Mouse (Mus musculus): ENCODE measurements around the gene Ldlr.

The Ldlr gene

DNA sequence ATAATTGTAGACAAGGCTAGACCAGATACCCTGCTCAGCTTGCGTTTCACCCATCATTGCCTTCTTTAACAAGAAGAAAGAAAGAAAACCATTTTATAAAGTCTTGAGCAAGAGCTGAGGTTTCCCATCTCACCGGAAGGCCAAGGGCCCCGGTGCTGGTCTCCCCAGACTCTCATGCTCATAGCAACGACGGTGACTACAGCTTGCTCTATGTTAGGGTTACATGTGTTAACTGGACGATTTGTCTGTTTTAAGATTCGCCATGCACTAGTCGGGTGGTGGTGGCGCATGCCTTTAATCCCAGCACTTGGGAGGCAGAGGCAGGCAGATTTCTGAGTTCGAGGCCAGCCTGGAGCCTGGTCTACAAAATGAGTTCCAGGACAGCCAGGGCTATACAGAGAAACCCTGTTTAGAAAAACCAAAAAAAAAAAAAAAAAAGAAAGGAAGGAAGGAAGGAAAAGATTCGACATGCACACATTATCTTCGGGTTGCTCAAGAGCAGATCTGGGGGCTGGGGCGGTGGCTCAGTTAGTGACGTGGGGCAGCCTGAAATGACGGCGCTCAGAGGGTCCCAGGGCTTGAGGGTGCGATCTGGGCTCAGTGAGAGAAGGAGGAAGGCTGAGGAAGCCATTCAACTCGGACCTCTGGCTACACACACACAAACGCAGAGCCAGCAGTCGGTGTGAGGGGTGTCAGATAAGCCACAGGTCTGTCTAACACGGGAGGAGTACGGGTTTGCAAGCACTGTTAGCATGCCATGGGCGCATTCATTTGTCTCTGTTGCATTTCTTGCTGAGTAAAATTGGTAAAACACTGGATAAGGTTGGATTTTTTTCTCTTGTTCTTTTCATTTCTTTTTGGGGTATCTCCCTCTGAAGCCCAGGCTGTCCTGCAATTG is 2.2 kb downstream of the Ldlr start:
- no peak for DNase-seq (ENCODE audit: low read depth, low spot score)

DNA sequence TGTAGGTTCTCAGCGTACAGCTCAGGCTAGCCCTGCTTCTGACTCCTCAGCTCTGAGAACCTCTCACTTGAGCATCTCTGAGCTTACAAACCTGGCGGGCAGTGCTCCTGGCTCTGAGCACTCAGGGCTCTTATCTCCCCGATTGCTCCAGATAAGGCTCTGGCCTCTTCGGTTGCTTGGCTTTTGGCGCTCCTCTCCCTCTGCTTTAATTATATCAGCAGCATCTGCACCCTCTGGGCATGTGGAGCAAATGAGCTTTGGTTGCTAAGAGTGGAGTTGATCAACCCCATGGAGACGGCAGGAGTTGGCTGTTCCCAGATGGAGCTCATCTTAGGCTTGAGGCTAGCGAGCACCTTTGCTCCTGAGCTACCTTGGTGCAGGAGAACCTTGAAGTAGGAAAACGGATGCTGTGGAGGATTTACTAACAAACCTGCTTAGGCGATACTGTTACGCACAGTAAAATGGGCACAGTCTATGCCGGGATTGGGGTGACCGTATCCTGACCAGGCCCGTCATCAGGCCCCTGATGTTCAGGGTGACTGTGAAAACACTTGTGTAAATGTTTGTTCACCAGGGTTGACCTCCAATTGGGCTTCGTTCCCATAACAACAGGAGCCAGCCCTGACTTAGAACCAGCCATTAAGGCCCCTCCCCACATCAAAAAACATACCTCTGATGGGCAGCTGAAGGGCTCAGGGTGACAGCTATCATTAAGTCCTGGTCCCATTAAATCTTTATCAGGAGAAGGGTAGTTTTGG is 3.1 kb downstream of the Ldlr start:
- no peak for DNase-seq (ENCODE audit: low read depth, low spot score)

DNA sequence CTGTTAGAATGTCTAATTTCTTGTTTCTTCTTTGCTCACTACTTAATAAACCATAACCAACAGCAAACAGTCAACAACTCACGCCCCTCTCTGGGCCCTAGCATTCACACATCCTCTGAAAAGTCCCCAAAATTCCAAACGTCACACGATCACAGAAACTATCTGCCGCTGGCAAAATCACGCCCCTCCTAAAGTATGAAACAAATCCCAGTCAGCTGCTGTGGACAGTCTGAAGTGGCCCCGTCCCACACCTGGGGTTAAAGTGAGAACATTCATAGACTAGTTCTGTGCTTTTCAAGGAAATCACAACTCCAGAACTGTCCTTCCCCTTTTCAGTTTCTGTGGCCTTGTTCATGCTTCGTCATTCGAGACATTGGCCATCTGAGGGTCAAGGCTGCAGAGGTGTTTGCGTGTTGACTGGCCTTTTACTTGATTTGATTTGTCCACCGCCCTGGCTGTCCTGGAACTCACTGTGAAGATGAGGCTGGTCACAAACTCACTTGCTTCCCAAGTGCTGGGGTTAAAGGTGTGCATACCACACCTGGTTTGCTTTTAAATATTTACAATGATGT is 5.1 kb downstream of the Ldlr start:
- no peak for DNase-seq (ENCODE audit: low read depth, low spot score)

DNA sequence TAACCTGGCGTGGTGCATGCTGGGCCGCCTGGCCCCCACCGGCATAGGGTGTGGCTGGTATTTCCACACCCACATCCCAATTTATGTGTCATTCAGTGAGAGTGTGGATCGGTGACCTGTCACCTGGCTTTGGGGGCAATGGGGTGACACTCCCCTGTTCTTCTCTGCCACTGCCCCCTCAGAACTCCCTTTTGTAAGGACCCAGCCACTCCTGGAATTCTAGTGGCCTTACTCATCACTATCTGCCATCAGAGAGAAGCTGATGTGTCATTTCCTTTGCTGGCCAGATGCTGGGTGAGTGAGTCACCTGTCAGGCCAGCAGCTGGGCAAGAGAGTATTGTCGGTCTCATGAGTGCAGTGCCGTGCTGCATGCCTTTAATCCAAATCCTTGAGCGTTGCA is 6.0 kb downstream of the Ldlr start:
- DNase-seq (ENCODE audit: low read depth, low spot score), result no peak

DNA sequence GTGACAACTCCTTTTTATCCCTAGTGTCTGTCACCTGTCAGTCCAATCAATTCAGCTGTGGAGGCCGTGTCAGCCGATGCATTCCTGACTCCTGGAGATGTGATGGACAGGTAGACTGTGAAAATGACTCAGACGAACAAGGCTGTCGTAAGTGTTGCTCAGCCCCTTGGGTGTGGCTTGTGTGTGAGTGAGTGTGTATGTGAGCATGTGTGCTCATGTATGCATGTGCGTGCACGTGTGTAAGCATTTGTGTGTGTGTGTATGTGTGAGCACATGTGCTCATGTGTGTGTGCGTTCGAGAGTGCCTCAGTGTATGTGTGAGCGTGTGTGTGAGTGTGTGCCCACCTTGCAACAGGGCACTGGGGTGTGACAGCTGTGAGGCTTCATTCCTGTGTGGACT is 9.0 kb downstream of the Ldlr start:
- DNase-seq (ENCODE audit: low read depth, low spot score), result no peak

DNA sequence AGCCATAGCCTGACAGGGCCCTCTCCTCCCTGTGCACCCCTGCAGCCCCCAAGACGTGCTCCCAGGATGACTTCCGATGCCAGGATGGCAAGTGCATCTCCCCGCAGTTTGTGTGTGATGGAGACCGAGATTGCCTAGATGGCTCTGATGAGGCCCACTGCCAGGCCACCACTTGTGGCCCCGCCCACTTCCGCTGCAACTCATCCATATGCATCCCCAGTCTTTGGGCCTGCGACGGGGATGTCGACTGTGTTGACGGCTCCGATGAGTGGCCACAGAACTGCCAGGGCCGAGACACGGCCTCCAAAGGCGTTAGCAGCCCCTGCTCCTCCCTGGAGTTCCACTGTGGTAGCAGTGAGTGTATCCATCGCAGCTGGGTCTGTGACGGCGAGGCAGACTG is 10.2 kb downstream of the Ldlr start:
- no peak for DNase-seq (ENCODE audit: low read depth, low spot score)

DNA sequence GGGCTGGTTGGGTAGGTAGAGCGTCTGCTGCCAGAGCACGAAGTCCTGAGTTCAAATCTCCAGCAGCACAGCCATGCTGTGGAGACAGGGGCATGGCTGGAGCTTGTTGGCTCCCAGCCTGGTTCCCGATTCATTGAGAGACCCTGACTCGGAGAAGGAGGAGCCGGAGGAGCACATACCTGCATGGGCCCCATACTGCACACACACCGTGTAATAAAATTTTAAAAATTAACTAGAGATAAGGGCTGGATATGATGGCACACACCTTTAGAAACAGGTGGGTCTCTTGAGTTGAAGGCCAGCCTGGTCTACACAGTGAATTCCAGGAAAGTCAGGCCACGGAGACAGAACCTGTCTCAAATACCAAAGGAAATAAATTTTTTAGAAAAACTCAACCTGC is 10.7 kb downstream of the Ldlr start:
- DNase-seq (ENCODE audit: low read depth, low spot score), result no peak

DNA sequence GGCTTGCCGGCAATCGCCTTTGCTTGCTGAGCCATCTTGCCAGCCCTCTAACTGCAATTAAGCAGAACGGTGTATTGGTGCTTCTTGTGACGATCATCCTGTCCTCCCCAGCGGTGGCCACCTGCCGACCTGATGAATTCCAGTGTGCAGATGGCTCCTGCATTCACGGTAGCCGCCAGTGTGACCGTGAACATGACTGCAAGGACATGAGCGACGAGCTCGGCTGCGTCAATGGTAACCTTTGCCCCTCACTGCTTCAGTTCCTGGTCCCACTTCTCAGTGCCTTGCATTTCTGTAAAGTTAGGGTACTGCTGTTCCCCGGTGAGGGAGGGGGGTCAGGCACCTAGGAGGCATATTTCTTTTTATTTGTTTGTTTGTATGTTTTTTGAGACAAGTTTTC is 11.8 kb downstream of the Ldlr start:
- no peak for DNase-seq (ENCODE audit: low read depth, low spot score)

DNA sequence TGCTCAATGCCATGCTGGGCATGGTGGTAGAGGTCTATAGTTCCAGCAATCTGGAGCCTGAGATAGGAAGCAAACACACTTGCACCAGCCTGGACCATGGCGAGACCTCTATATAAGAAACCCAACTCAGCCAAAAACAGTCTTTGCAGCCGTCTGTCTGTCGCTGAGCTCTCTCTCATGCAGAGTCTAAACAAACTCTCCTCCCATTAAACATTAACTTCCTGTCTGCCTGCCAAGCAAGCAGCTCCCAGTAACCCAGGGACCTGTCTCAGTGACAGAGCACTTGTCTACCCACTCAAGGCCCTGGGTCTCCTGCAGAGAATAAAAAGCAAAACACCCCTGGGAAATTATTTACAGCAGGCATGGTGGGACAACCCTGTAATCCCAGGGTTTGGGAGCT is 13.3 kb downstream of the Ldlr start:
- no peak for DNase-seq (ENCODE audit: low read depth, low spot score)

DNA sequence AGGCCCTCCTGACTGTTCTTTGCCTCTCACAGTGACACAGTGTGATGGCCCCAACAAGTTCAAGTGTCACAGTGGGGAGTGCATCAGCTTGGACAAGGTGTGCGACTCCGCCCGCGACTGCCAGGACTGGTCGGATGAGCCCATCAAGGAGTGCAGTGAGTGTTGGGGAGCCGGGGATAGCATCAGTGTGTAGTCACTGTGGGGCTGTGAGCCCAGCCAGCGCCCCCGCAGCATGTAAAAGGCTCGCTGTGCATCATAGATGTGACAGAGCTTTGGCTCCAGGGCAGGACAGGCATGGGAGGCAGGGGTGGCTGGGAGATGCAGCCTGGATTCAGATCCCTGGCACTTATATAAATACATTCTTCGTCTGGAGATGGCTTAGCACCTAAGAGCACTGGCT is 13.9 kb downstream of the Ldlr start:
- DNase-seq (ENCODE audit: low read depth, low spot score), result no peak

DNA sequence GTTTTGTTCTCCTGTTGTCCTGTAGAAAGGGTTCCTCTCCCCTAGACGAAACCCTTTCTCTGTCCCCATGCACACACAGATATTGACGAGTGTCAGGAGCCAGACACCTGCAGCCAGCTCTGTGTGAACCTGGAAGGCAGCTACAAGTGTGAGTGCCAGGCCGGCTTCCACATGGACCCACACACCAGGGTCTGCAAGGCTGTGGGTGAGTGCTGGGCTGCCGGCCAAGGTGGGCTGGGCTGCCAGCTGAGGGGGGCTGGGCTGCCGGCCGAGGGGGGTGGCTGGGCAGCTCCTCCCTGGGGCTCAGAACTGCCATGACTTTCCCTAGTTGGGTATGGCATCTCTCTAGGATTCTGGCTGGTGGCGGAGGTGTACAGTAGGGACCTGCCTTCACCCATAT is 15.5 kb downstream of the Ldlr start:
- no peak for DNase-seq (ENCODE audit: low read depth, low spot score)

DNA sequence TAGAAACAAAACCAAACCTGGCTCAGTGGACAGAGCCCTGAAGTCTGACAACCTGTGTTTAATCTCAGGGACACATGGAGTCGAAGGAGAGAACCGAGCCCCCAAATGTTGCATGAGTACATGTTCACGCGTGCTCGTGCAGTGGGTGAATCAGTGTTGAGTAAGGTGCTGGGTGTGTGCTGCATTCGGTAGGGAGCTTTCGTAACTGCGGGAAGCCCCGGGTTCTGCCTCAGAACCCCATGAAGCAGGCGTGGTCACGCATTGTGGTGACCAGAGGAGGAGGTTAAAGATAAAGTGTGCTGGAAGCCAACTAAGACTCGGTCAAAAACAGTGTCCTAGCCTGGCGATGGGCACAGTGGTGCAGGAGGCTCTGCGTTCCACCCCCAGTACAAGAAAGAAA is 17.1 kb downstream of the Ldlr start:
- no peak for DNase-seq (ENCODE audit: low read depth, low spot score)

DNA sequence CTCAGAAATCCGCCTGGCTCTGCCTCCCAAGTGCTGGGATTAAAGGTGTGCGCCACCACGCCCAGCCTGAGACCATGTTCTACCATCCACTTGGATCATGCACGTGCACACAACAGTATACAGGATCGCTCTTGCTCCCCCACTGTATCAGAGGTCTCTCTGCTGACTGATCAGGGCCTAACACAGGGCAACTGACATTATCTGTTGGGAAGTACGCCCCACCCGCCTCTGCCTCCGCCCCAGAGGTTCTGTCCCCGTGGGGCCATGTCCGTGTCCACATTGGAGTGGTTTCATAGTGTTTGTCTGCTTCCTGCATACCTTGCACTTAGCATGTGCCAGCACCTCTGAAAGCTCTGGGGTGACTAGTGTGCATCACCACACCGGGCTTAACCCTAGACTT is 18.2 kb downstream of the Ldlr start:
- DNase-seq (ENCODE audit: low read depth, low spot score), result no peak

DNA sequence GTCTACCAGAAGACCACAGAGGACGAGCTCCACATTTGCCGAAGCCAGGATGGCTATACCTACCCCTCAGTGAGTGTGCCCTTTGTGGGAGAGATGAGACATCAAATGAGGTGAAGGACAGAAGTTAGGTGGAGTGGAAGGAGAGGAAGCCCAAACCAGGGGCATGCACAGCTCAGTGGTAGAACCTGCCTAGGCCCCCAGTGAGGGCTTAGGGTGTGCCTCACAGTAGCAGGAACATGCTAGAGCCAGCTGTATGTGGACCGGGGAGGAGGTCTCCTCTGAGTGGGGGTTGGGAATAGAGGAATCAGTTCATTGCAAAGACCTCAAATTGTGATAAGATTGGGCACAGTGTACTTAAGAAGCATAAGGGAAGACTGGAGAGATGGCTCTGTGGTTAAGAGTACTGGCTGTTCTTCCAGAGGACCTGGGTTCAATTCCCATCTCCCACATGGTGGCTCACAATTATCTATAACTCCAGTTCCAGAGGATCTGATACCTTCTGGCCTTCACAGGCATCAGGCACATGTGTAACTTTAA is 24.0 kb downstream of the Ldlr start:
- DNase-seq (ENCODE audit: low read depth, low spot score), result no peak

DNA sequence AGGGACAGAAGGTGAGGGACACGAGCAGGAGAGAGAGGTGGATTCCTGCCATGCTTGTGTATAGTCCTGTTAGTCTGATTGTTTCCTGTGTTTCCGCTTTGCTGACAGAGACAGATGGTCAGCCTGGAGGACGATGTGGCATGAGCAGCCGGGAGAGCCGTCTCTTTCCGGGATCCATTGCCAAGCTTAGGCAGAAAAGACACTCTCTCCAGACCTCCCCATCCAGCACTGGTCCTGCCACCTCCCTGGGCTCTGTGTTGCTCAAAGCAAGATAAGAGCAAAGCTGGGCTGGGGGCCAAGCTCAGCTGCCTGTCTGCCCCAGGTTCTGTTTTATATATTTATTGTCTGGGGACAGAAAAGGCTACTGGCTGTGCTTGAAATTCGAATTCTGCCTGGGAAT is 24.8 kb downstream of the Ldlr start:
- DNase-seq (ENCODE audit: low read depth, low spot score), result no peak

DNA sequence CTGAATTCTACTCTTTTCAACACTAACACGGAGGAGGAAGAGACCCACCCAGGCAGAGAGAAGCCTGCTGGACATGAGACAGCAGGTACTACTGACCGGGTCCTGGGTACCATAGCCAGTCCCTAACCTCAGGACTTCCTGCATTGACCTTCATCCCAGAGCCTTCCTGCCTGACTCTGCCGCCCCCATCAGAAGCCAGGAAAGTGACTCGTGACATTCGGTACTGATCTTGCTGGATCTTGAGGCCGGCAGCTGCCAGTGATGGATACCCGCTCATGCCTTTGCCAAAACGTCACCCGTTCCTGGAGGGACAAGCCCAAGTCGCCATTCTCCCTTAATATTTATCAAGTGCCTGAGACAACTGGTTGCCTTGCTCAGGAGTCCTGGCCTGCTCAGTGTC is 25.2 kb downstream of the Ldlr start:
- DNase-seq (ENCODE audit: low read depth, low spot score), result no peak

DNA sequence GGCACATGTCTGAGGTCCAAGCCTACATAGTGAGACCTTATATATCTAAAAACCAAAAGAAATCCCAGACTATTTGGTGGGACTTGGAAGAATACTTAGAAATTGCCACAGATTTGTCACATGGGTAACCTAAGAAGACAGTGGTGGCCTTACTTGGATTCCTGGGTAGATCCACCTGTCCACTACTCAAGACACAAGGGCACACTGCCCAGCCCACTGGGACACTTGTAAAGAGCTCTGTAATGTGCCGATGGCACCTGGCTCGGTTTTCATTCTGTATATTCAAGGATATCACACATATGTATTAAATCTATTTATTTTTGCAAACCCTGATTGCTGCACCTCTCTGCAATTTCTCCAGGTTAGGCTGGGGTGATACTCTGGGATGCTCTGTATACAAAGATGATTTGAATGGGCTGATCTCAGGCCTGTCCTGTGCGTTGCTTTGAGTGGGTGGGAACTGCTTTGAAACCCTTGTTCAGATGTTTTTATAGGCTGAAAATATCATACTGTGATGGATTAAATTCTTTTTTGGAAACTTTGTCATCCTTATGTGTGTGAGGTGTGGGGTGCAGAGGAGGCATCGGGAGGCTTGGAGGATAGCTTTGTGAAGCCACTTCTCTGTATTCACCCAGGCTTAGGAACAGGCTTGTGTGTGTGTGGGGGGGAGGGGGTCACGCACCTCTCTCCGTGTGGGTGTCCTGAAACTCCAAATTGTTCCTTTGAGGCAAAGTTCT is 26.3 kb downstream of the Ldlr start:
- no peak for DNase-seq (ENCODE audit: low read depth, low spot score)

DNA sequence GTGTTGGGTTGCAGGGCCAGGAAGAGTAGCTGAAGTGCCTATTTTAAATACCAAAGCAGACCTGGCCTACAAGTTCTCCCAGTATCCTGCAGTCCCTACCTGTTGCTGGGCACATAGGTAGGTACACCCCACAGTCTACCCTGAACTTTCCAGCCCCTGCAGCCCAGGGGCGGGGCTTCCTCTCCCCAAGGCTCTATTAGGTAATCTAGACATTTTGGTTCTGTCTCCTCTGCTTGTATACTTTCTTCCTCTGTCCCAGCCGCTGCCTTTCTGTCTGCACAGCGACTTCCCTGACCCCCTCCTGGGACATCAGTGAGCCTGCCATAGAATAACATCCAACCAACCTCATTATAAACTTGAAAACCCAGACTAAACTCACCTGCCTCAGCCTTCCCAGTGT is 27.1 kb downstream of the Ldlr start:
- no peak for DNase-seq (ENCODE audit: low read depth, low spot score)

DNA sequence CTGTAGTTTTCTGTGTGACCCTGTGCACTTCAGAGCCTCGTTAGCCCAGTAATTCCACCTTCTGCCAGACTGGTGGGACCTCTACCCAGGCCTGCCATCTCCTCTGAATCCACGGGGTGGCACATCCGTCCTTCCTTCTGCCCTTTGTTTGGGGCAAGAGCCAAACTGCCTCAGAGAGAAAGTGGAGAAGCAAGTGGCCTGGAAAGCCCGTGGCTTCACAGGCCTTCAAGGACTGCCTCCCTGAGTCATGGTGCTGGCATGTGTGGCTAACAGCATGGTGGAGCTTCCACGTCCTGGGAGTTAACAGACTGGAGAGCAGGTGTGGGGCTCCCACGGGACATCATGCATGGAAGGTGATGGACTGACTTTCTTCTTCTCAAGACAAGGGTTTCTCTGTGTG is 28.1 kb downstream of the Ldlr start:
- no peak for DNase-seq (ENCODE audit: low read depth, low spot score)

DNA sequence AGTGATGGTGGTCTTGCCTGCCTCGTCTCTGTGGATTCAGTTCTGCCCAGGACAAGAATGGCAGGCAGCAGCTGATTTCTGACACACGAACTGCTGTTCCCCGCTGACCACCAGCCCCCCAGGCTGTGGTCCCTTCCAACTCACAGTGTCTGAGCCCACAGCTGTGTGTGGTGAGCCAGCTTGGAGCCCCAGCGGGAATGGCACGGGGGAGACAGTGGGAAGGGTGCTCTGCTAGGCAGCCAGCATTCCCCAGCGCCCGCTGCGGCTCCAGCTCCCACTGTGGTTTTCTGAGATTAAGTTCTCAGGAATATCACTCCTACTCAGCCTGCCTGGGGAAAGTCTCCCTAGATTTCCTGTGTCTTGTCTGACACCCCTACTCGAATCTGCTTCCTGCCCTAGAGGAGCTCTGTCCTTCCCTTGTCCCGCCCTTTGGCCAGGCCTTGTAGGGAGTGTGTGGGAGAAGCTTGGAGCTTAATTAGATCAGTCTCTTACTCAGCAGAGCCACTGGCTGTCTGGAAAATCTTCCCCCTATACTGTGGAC is 29.0 kb downstream of the Ldlr start:
- DNase-seq (ENCODE audit: low read depth, low spot score), result no peak

DNA sequence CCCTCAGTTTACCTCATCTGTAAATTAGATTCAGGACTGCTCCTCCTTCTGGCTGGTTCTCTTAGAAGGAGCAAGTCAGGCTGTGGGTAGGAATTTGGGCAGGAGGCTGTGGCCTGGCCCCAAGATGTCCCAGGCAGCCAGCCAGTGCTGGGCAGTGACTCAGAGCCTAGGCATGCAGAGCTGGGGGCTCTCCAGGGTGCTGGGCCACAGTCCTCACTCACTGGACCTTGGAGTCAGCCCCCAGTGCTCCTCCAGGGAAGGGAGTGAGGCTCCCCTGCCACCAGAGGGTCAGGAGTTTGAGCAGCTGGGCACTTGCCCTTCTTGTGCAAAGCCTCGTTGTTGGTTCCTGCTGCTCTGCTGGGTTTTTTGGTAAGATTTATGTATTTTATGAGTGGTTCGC is 30.7 kb downstream of the Ldlr start:
- DNase-seq (ENCODE audit: low read depth, low spot score), result no peak
